Mouse (Mus musculus) kidney, postnatal 25 days (tissue): Measurements from ENCODE around the gene Gli2.

Experiments used
- DNase-seq, 2 experiments: peaks; one replicate each; pipeline ENCODE4 v3.0.0; 2021; ENCODE audit warnings: mixed read lengths in 2 of 2

Gli2 gene

GRCm38 (mm10) chr1:119053402-119053841 is at the start of gene Gli2:
Gene Gli2, minus strand, starts transcription at chr1:119053619.
- DNase-seq, result peak; percentile 75 to 81

GRCm38 (mm10) chr1:119097921-119098521 is 44.6 kb upstream of the Gli2 start:
- no peak for DNase-seq

- peak; percentile 51 to 82 for DNase-seq
Measured at GRCm38 (mm10) chr1:119093739-119094138, 40.3 kb upstream of the Gli2 start.

DNA sequence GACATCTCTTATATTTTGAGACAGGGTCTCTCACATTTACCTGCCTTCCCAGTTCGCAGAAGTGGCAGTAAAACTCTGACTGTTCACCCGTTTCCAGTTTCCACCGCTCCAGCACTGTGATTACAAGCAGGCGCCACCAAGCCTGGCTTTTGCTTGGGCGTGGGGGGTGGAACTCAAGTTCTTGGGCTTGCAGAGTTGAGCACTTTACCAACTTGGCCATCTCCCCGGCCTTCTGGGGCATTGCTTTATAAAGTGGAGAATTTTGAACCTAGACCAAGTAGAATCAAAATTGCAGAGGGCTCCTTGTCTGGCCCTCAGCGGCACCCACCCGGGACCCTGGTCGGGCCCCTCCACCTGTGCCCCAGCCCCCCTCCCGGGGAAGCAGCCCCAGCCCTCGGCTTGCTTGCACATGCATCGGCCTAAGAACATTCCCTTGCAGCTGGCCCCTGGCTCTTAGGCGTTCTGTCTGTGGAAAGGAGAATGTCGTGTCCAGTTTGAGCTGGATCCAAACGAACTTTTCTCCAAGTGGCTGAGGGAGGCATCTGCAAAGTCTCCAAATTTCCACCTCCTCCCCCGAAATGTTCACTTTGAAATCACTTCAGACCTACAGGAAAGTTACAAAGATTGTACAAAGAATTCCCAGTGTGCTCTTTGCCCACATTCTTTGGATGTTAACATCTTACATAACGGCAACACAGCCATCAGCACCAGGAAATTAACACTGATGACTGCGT is 36.6 kb upstream of the Gli2 start:
- no peak for DNase-seq

GRCm38 (mm10) chr1:119087539-119087938 is 34.1 kb upstream of the Gli2 start:
- DNase-seq, result peak; percentile 71 to 91

GRCm38 (mm10) chr1:119085771-119086170 is 32.4 kb upstream of the Gli2 start:
- no peak for DNase-seq

- DNase-seq, result peak in 1 of 2 experiments; percentile 52
Measured at GRCm38 (mm10) chr1:119083468-119083921, 30.1 kb upstream of the Gli2 start.

DNA sequence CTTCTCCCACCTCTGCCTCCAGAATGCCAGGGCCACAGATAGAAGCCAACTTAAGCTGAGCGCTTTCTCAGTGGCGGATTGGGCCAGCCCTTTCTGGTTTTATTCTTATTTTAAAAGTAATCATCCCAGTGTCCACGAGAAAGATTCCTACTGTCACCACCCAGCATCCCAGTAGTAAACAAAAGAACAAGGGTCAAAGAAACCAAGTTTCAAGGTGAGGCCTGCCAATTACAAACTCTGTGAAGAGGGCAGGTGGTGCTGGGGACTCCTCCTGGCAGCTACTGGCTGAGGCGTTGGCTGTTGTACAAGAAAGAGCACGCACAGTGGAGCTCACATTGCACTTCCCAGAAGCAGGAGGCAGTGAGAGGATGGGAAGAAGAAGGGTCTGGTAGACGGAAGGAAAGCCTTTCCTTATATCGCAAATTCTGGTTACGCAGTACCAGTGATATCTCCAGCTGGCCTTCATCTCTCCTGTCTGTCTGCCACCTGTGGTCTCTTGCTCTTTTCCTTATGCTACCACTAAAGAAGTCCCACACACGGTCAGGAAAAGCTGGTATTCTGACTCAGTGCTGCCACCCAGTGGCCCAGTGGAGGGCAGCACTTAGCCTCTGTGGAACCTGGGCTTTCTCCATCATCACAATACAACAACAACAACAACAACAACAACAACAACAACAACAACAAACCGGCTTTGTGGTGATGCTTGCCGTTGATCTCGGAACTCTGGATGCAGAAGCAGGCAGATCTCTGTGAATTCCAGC is 29.0 kb upstream of the Gli2 start:
- peak in 1 of 2 experiments; percentile 59 for DNase-seq

DNA sequence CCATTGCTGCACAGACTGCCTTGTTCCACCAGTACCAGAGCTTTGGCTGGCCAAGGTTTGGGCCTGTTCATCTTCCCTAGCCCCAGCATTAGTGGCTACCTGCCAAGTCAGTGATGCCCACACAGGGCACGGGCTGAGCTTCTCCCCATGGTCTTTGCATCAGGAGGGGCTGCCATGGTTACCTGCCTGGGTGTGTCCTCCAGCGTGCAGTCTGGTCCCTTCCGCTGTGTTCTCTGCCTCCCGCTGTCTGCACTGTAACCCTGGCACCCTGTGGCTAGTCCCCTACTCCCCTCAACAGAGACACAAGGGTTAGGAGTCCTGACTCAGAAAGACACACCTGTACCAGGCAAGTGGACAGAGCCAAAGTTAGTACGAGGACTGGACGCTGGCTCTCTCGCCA is 24.5 kb upstream of the Gli2 start:
- DNase-seq, result no peak

GRCm38 (mm10) chr1:119076333-119076732 is 22.9 kb upstream of the Gli2 start:
- no peak for DNase-seq

DNA sequence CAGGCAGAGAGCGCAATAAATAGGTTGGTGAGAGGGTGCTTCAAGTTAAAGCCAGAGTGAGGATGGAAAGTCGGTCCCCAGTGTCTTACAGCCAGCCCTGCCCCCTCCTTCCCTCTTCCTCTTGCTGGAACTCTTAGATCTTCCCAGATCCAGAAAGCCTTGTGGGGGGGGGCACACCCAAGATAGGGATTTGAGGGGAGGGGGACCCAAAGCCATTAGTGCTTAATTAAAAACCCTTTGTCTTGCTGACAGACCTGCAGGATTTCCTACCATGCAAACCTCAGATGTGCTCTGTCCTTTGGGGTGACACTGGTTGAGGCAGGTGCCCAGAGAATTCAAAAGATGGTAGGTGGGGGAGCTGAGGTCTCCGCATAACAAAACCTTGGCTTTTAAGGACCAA is 22.5 kb upstream of the Gli2 start:
- DNase-seq, result no peak

- DNase-seq, result no peak
Measured at GRCm38 (mm10) chr1:119075500-119075899, 22.1 kb upstream of the Gli2 start.

GRCm38 (mm10) chr1:119074910-119075309 is 21.5 kb upstream of the Gli2 start:
- no peak for DNase-seq

GRCm38 (mm10) chr1:119073876-119074275 is 20.5 kb upstream of the Gli2 start:
- no peak for DNase-seq

- no peak for DNase-seq
Measured at GRCm38 (mm10) chr1:119064892-119065671, 11.7 kb upstream of the Gli2 start.

DNA sequence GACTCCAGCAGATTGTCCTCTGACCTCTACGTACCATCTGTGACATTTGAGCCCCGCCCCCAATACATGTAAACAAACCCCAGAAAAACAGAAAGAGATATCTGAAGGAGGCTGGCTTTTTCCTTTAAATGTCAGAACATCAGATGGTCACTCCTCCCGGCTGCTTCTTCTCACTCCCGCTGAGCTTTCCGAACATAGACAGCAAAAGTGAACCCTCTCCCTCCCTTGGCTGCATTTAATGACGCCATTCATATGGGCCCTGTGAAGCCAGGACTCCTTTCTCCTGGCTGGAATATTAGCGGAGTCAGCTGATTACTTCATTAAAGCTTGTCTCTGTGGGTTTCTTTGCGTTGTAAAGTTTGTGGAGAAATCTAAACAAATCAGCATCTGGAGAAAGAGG is 3.1 kb upstream of the Gli2 start:
- DNase-seq, result no peak

- DNase-seq, result peak; percentile 12 to 58
Measured at GRCm38 (mm10) chr1:119055801-119056200, 2.4 kb upstream of the Gli2 start.

DNA sequence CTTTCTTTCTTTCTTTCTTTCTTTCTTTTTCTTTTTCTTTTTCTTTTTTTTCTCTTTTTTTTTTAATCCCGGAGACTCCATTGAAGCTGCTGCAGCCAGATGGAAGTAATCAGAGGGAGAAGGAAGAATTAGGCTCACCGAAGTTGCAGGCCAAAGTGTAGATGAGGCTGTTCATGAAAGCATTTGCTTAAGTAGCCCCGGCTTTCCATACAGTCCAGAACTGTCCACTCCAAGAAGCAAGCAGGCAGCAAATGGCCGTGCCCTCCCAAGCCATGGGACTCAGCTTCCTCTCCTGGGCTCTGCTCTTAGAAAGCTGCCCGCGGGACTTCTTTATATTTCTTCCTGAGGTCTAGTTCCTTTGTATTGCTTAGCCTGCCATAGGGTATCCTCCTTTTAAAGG is 1.0 kb upstream of the Gli2 start:
- DNase-seq, result no peak

- no peak for DNase-seq
Measured at GRCm38 (mm10) chr1:119053872-119054354, 494 bp upstream of the Gli2 start.

DNA sequence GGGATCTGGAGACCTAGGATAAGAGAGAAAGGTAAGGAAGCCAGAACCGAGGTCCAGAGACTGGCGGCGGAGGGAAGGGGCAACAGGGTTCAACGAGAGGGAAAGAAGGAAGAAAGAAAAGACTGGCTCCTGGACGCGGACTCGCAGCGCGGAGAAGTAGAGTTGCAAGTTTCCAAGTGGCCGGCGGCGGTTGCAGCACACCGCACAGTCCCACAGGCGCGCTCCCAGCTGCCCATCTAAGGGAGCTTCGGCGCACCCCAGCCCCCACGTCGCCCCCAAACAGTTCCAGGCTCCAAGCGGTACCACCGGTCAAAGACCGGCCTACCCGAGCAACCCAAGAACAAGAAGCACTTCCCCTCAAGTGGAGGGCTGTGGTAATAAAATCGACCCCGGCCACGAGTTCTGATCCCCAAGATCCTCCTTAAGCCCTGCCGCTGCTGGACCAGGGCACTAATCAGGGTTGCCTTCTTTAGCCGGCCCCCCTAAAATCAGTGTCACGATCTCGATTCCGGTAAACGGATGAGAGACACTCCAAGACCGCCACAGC is 715 bp downstream of the Gli2 start:
- DNase-seq, result peak in 1 of 2 experiments; percentile 13

DNA sequence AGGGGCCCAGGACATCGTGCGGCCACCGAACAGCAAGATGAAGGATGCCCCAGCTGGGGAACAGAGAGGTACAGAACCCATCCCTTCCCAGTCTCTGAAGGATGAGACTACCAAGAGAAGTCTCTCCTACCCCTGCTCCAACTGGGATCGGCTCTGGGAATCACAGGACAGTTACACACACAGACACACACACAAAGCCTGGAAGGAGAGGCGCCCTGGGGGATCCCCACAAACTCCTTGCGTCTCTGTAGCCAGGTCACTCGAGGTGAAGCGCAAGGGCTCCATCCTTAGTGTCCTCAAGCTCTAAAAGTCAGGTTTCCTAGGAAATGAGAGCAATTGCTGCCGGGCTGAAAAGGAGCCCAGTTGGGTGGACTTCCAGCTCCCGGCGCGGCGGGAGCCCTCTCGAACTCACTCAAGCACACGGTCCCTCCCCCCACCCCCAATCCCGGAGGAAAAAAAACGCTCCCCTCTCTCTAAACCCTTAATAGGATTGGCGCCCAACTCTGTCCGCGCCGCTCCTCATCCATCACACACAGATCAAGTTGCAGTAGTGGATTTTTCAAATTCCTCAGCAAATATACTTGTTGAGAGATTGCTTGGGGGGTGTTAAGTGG is 1.4 kb downstream of the Gli2 start:
- no peak for DNase-seq
